Mouse (Mus musculus): ENCODE measurements around the gene Cenpv. TPM values are rescaled to one million over a fixed set of nuclear protein-coding genes. Genes with fewer than 3 reads are reported as not detected.
A peak's percentile ranks its signal among the peaks of the same experiment; 100 is the strongest.
"Not testable (repeated sequence)": the region's sequence is repeated elsewhere in the genome, so short reads cannot be mapped to it uniquely, and the experiment has no call there.

Gene Cenpv
- polyA plus RNA-seq, 1 experiment from 2014 or later = 19.6 TPM

GRCm38 (mm10) chr11:62537089-62537488 lies 2.0 kb downstream of the Cenpv start:
- Histone ChIP-seq H3K4me1 (replicated peaks) (peaks cover 23% of the 10 kb centered on the region), H3K4me3 (replicated peaks) (peak overlapping the region; percentile 84), H3K27me3 (peaks cover 22% of the 10 kb centered on the region), H3K27ac (no peak overlapping the region), H3K9ac (no peak overlapping the region), H3K4me2 (peak overlapping the region; percentile 95), H3K9me3 (replicated peaks) (no peaks in the 10 kb centered on the region), H3K36me3 (peaks cover 11% of the 10 kb centered on the region)
- 85% methylated on average over 8 of the region's 8 CpGs for WGBS (ENCODE audit: insufficient replicate concordance)
- ATAC-seq (ENCODE audit: low read depth) (no peak), DNase-seq (no peak)

- Histone ChIP-seq H3K9ac (no peak overlapping the region), H3K27ac (no peak overlapping the region), H3K4me2 (no peak overlapping the region), H3K36me3 (peaks cover 7% of the 10 kb centered on the region; the same call in 1 of the 2 replicates), H3K4me1 (replicated peaks) (no peaks in the 10 kb centered on the region), H3K27me3 (no peaks in the 10 kb centered on the region), H3K4me3 (replicated peaks) (no peak overlapping the region), H3K9me3 (replicated peaks) (no peaks in the 10 kb centered on the region)
- 11% methylated on average over 2 of the region's 2 CpGs for WGBS (ENCODE audit: insufficient replicate concordance)
- ATAC-seq (ENCODE audit: low read depth) = no peak
- no peak for DNase-seq
Measured at GRCm38 (mm10) chr11:62522283-62522682, 16.8 kb downstream of the Cenpv start.

GRCm38 (mm10) chr11:62518991-62519390 lies 20.1 kb downstream of the Cenpv start:
- H3K9ac ChIP-seq = no peak overlapping the region
- WGBS (ENCODE audit: insufficient replicate concordance) = 44% methylated on average over 2 of the region's 2 CpGs
- no peaks in the 10 kb centered on the region for H3K4me1 ChIP-seq (replicated peaks)
- no peaks in the 10 kb centered on the region for H3K27me3 ChIP-seq
- ATAC-seq (ENCODE audit: low read depth) (no peak), DNase-seq (no peak)
- no peak overlapping the region for H3K27ac ChIP-seq
- H3K9me3 ChIP-seq (replicated peaks) = no peaks in the 10 kb centered on the region
- H3K36me3 ChIP-seq = no peaks in the 10 kb centered on the region
- no peak overlapping the region for H3K4me2 ChIP-seq
- no peak overlapping the region for H3K4me3 ChIP-seq (replicated peaks)

GRCm38 (mm10) chr11:62513311-62513710 lies 25.8 kb downstream of the Cenpv start:
- no peaks in the 10 kb centered on the region for H3K9me3 ChIP-seq (replicated peaks)
- H3K4me2 ChIP-seq = no peak overlapping the region
- H3K36me3 ChIP-seq = peaks cover 4% of the 10 kb centered on the region
- no peak overlapping the region for H3K9ac ChIP-seq
- no peak for ATAC-seq (ENCODE audit: low read depth)
- H3K27me3 ChIP-seq = no peaks in the 10 kb centered on the region
- 78% methylated on average over 6 of the region's 6 CpGs for WGBS (ENCODE audit: insufficient replicate concordance)
- no peak overlapping the region for H3K27ac ChIP-seq
- no peak overlapping the region for H3K4me3 ChIP-seq (replicated peaks)
- no peaks in the 10 kb centered on the region for H3K4me1 ChIP-seq (replicated peaks)
- DNase-seq = no peak

- H3K4me2 ChIP-seq = no peak overlapping the region
- WGBS (ENCODE audit: insufficient replicate concordance) = 74% methylated on average over 8 of the region's 8 CpGs
- H3K4me3 ChIP-seq (replicated peaks) = no peak overlapping the region
- DNase-seq = no peak
- no peaks in the 10 kb centered on the region for H3K27me3 ChIP-seq
- H3K27ac ChIP-seq = no peak overlapping the region
- H3K4me1 ChIP-seq (replicated peaks) = no peaks in the 10 kb centered on the region
- peaks cover 4% of the 10 kb centered on the region for H3K36me3 ChIP-seq
- no peak overlapping the region for H3K9ac ChIP-seq
- H3K9me3 ChIP-seq (replicated peaks) = no peaks in the 10 kb centered on the region
- ATAC-seq (ENCODE audit: low read depth) = no peak
Measured at GRCm38 (mm10) chr11:62512529-62513080, 26.5 kb downstream of the Cenpv start.

- 87% methylated on average over 13 of the region's 13 CpGs for WGBS (ENCODE audit: insufficient replicate concordance)
- Histone ChIP-seq H3K4me3 (replicated peaks) (no peak overlapping the region), H3K27me3 (no peaks in the 10 kb centered on the region), H3K4me1 (replicated peaks) (no peaks in the 10 kb centered on the region), H3K4me2 (no peak overlapping the region), H3K27ac (no peak overlapping the region), H3K36me3 (peaks cover 4% of the 10 kb centered on the region), H3K9ac (no peak overlapping the region), H3K9me3 (replicated peaks) (no peaks in the 10 kb centered on the region)
- ATAC-seq (ENCODE audit: low read depth) = no peak
- DNase-seq = no peak
Measured at GRCm38 (mm10) chr11:62511444-62512202, 27.4 kb downstream of the Cenpv start.

GRCm38 (mm10) chr11:62510956-62511355 lies 28.1 kb downstream of the Cenpv start:
- Histone ChIP-seq H3K9me3 (replicated peaks) (no peaks in the 10 kb centered on the region), H3K27ac (no peak overlapping the region), H3K4me2 (no peak overlapping the region), H3K36me3 (peaks cover 4% of the 10 kb centered on the region), H3K27me3 (no peaks in the 10 kb centered on the region), H3K4me3 (replicated peaks) (no peak overlapping the region), H3K4me1 (replicated peaks) (no peaks in the 10 kb centered on the region), H3K9ac (no peak overlapping the region)
- DNase-seq = no peak
- 78% methylated on average over 5 of the region's 5 CpGs for WGBS (ENCODE audit: insufficient replicate concordance)
- no peak for ATAC-seq (ENCODE audit: low read depth)

- Histone ChIP-seq H3K9ac (no peak overlapping the region), H3K36me3 (peaks cover 4% of the 10 kb centered on the region), H3K9me3 (replicated peaks) (no peaks in the 10 kb centered on the region), H3K4me2 (no peak overlapping the region), H3K27ac (no peak overlapping the region), H3K27me3 (no peaks in the 10 kb centered on the region), H3K4me1 (replicated peaks) (no peaks in the 10 kb centered on the region), H3K4me3 (replicated peaks) (no peak overlapping the region)
- 64% methylated on average over 3 of the region's 3 CpGs for WGBS (ENCODE audit: insufficient replicate concordance)
- no peak for ATAC-seq (ENCODE audit: low read depth)
- DNase-seq = no peak
Measured at GRCm38 (mm10) chr11:62509571-62509970, 29.5 kb downstream of the Cenpv start.

GRCm38 (mm10) chr11:62508816-62509215 lies 30.2 kb downstream of the Cenpv start:
- not testable (repeated sequence) for ATAC-seq (ENCODE audit: low read depth); H3K4me2 ChIP-seq; DNase-seq; H3K27ac ChIP-seq; H3K9ac ChIP-seq; H3K4me1 ChIP-seq (replicated peaks); H3K27me3 ChIP-seq; H3K4me3 ChIP-seq (replicated peaks); H3K9me3 ChIP-seq (replicated peaks); H3K36me3 ChIP-seq
- WGBS (ENCODE audit: insufficient replicate concordance) = 89% methylated on average over 5 of the region's 5 CpGs

- H3K4me1 ChIP-seq (replicated peaks); H3K9me3 ChIP-seq (replicated peaks); H3K9ac ChIP-seq; H3K4me3 ChIP-seq (replicated peaks); ATAC-seq (ENCODE audit: low read depth); H3K27me3 ChIP-seq; H3K4me2 ChIP-seq; H3K27ac ChIP-seq; H3K36me3 ChIP-seq; DNase-seq: not testable (repeated sequence)
- WGBS (ENCODE audit: insufficient replicate concordance) = 91% methylated on average over 13 of the region's 13 CpGs
Measured at GRCm38 (mm10) chr11:62508365-62508764, 30.7 kb downstream of the Cenpv start.

- H3K27me3 ChIP-seq = no peaks in the 10 kb centered on the region
- no peak for DNase-seq
- no peaks in the 10 kb centered on the region for H3K4me1 ChIP-seq (replicated peaks)
- H3K4me2 ChIP-seq = no peak overlapping the region
- 62% methylated on average over 4 of the region's 4 CpGs for WGBS (ENCODE audit: insufficient replicate concordance)
- no peak for ATAC-seq (ENCODE audit: low read depth)
- no peak overlapping the region for H3K27ac ChIP-seq
- H3K9me3 ChIP-seq (replicated peaks) = no peaks in the 10 kb centered on the region
- no peaks in the 10 kb centered on the region for H3K36me3 ChIP-seq
- H3K9ac ChIP-seq = no peak overlapping the region
- no peak overlapping the region for H3K4me3 ChIP-seq (replicated peaks)
Measured at GRCm38 (mm10) chr11:62507683-62508082, 31.4 kb downstream of the Cenpv start.

GRCm38 (mm10) chr11:62500529-62500928 lies 38.5 kb downstream of the Cenpv start:
- H3K36me3 ChIP-seq = no peaks in the 10 kb centered on the region
- no peak overlapping the region for H3K4me2 ChIP-seq
- H3K4me3 ChIP-seq (replicated peaks) = no peak overlapping the region
- H3K27me3 ChIP-seq = no peaks in the 10 kb centered on the region
- DNase-seq (no peak), ATAC-seq (ENCODE audit: low read depth) (no peak)
- peaks cover 15% of the 10 kb centered on the region for H3K4me1 ChIP-seq (replicated peaks)
- no peak overlapping the region for H3K27ac ChIP-seq
- H3K9ac ChIP-seq = no peak overlapping the region
- 71% methylated on average over 2 of the region's 2 CpGs for WGBS (ENCODE audit: insufficient replicate concordance)
- H3K9me3 ChIP-seq (replicated peaks) = no peaks in the 10 kb centered on the region

All from liver, embryonic 13.5 days (tissue).